Mouse (Mus musculus): ENCODE results near the gene Cpeb3.

The Cpeb3 gene

DNA sequence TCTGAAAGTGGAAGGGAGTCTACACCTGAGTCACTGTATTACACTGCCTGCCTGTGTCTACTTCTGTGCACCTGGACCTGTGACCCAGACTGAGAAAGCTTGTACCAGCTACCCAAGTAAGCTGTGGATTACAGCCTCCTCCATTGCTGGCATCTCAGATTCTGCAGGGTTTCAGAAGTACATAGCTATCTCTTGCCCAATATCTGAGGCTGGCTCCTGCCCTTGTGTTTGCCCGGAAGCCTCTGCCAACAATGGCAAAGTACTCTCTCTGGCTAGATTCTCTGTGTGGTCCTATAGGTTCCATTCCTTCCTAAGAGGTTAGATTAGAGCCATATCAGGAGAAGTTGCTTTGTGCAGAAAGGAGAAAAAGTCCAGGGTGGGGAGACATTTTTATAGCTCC is 129.8 kb downstream of the Cpeb3 start:
- DNase-seq = peak; percentile 10 to 45

DNA sequence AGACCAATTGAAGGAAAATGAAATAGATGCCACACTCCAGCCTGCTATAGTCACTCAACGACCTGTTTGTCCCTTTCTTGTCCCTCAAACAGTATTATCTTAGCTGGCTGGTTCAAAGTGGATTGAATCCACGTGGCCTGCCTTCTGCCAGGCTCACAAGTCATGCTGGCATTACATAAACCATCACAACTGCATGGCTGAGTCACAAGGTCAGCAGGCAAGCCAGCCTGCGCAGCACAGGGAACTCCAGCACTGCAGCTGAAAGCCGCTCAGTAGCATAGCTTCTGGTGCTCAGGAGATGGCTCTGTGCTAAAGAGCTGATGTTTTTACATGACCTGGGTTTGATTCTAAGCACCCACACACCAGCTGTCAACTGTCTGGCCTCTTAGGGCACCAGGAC is 130.3 kb downstream of the Cpeb3 start:
- DNase-seq = peak; percentile 46 to 59

DNA sequence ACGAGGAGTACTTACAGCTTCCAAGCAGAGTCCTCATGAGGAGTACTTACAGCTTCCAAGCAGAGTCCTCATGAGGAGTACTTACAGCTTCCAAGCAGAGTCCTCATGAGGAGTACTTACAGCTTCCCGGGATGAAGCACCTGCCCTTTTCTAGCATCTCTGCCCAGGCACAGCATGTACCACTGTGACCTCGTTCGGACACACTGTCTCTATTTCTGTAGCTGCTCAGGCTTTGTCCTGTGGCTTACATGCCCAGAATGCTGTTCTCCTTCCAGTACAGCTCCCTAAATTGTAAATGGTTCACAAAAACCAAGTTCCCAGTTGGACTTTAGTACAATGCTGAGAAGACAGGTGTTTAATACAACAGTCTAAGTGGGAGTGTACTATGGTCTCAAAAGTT is 131.1 kb downstream of the Cpeb3 start:
- DNase-seq = peak; percentile 15 to 24

DNA sequence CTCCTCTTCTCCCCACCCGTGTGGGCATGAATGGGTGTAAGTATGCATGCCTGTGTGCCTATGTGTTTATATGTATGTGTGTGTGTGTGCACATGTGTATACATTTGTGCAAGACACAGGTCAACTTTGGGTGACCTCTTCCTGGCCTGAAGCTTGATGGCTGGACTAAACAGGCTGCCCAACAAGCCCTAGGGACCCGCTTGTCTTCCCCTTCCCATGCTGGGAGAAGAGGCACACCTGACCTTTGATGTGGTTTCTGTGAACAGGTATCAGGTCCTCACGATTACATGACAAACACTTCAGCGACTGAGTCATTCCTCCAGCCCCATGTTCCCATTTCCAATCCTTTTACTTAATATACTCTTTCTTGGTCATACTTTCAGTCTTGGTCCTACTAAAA is 131.8 kb downstream of the Cpeb3 start:
- DNase-seq = peak; percentile 32 to 63

DNA sequence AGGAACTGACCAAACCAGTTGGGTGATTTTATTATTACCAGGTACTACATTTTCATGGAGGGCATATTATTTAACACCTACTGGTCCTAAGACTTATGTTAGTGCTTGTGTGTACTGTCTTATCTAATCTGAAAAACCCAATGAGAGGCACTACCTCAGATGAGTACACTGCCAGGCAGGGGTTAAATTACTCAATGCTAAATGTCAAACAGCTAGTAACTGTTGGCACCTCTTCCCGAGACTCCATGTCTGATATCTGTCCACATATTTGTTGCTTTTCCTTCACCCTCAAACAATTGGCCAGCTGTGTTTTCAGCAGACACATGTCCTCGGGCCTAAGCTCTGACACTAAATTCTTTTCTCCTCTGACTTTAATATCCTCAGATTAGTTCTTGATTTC is 132.3 kb downstream of the Cpeb3 start:
- no peak for DNase-seq

DNA sequence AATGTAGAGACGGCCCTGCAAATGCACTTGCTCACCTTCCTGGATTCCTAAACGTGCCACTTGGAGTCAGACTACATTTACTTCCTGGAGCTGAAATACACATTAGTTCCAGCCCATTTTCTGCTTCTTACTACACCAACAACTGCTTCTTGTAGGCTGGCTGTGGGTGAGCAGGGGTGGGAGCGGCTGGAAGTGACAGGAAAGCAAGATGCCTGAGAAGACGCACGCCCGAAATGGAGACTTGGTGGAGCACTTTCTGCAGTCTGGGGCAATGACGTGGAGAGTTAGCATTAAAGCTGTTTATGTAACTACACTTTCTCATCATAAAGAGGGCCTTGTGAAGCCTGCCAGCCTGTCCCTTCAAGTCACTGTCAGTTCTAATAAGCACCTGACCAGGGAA is 132.7 kb downstream of the Cpeb3 start:
- no peak for DNase-seq

DNA sequence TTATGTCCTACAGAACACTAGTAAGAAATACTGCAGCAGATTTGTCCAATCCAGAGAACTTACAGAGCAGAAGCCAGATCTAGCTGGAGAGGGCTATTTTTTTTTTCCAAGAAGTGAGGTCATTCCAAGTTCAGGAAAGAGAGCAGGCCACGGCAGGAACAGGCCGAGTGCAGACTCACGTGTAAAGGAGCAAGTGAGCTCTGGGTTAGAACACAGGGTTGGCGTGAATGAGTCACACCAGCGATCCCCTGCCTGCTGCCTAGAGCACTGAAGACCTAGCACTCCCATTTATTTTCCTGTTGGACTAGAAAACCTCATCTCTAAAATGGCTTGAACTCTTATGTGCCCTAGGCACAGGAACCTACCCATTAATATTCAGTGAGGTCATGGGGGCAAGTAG is 133.7 kb downstream of the Cpeb3 start:
- DNase-seq = no peak

DNA sequence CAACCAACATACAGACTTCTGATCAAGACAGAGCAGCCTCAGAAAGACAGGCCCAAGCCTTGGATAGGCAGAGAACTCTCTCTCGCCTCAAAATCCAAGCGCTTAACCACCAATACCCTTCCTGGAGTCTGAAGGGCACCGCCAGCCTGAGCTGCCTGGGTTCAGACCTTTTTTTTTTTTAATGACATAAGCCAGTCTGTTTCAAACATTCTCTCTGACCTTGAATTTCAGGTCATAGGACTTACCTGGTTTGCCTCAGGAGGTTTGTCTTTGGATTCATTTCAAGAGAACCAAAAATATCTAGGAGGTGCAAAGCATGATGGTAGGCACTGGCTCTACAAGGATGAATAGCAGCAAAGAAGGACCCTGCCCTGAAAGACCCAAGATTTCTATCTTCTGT is 134.1 kb downstream of the Cpeb3 start:
- DNase-seq = no peak

DNA sequence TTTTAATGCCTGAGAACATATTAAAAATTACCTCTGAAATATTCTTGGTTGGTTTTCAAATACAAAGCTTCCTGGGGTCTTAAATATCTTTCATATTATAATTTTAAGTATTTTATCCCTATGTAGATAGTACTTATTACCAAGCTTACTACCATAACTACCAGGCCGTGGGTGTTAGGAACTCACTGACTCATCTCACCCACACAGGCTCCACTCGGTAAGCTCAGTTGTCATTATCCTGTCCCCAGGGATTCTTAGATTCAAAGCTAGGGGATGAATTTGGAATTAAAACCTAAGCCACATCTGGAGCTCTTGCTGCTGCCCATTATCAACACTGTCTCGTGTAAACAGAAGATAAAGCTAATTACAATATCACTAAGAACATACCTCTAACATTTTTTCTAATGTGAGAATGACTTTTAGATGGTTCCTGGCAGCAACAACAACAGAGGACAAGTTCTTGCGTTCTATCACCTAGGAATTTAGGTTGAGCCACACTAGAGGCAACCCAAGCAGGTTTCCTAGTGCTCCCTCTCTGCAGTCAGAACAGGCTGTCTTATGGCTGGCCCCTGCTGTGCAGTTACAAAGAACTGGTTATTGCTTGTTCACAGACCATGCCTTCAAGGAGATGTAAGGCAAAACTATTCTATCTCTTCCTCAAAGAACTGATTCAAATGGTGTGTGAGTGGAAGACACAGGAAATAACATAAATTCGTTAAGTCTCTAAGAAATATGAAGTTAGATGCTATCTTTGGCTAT is 135.4 kb downstream of the Cpeb3 start:
- DNase-seq = no peak

DNA sequence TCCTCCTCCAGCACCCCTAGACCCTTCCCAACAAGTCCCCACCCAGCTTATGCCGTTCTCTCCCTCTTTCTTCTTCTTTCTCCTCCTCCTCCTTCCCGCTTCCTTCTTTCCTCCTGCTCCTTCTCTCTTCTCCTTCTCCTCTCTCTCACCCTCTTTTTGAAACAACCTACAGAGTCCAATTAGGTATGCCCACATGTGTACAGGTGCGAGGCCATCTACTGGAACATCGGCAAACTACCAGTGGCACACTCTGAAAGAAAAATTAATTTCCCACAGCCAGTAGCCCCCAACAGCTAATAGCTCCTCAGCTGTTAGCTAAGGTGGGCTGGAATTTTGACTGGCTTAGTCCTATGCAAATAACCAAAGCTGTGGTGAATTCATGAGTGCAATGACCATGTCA is 139.2 kb downstream of the Cpeb3 start:
- no peak for DNase-seq

DNA sequence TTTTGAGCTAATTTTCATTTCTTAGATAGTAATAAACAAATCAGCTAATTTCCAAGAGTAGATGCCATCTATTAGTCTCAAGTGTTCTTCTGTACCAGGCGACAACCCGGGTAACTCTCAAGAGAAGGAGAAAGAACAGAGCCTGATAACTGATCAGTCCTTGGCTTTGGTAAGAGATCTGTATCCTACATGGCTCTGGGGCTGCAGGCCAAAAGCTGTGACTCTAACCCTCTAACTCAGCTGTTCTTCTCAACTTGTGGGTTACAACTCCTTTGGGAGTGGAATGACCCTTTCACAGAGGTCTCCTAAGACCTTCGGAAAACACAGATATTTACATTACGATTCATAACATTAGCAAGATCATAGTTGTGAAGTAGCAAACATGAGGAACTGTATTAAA is 148.3 kb downstream of the Cpeb3 start:
- DNase-seq = no peak

DNA sequence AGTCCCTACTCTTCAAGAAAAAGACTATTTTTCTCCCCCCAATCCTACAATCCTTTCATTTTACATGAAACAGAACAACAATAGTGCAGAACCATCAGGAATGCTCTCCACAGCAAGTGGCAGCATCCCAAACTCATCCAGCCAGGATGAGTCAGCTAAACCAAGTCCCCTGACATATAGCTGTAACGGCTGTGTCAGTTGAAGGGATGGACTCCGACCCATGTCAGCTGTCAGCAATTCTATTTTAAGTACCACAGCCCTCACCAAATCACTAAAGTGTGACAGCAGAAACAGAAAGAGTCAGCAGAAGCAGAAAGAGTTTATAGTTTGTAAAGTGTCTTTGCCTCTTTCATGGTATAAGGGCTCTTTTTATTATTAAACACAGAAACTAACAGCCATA is 148.8 kb downstream of the Cpeb3 start:
- DNase-seq = no peak

DNA sequence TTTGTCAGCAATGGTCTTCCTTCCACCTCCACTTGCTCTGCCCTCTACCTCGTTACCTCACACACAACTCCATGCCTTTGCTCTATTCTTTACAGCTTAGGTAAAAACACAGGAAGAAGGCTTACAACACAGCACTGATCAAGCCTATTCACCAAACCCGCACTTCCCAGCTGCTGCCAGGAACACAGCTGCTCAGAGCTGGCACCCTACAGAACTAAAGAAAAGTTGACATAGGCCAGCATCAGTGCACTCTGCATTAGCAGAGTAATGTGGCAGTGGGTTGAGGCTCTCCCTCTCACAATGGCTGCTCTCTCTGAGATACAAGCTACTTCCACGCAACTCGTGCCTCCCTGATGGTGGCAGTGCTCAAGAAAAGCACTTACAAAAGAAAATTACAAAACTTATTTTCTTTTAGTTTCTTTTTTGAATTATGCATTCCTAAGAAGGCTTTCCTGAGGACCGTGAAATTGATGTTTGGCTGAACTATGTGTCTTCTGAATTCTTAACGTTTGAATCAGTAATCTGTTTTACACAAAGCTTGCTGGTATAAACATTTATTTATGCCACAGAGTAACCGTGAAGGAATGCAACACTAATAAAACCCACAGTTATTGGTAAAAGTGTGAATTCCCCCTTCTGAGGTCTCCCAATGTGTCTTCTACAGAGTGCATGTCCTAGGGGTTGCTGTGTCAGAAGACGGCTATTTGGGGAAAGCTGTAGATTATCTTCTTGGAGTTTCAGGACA is 151.1 kb downstream of the Cpeb3 start:
- no peak for DNase-seq

DNA sequence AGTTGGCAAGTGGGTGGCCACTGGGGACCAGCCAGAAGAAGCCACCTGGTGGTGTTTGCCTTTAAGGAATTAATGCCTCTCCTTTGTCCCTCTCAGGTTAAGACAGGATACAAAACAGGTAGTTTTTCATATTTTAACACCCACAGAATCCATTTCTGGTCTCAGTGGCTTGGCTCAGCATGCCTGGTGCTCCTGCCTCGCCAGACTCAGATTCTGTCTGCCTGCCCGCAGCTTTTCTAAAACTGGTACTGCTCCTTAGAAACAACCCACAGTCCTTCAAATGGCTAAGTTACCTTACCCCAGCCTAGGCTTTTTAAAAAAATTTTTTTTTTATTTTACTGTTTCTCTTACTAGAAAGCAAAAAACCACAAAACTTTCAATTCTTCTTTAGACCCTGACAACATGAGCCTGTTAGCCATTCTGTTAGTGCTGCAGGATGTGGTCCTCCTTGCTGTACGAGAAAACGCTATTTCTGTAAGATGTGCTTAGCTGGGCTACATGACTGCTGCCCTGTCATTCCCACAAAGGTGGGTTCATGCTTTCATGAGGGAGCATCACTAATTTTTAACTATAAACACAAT is 152.3 kb downstream of the Cpeb3 start:
- no peak for DNase-seq

DNA sequence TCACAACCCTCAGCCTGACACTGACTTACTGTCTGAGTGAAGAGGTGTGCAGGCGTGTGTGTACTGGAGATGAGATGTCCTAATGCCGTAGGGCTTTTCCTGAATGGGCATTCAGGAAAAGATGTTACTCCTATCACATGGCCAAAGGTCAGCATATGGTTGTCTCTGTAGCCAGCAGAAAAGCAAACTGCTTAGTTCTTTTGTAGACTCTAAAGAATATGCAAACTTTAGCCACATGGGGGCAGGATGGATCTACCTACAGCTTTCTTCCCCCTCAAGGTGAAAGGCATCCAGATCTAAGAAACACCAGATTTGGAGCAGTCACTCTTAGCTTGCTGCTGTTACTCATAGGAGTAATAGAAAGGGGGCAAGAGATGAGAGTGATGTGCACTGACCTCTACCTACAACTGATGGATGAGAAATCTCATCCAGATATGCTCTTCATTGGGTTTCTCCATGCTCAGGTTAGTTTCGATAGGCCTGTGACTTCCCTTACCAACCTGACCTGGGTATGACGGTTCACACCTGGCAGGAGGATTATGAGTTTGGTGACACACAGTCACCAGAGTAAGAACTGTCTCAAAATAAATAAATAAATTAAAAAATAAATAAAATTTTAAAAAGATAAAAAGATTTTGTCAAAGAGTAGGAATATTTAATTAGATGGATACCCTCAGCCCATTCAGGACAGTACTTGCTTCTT is 157.6 kb downstream of the Cpeb3 start:
- peak in 1 of 2 experiments; percentile 61 for DNase-seq

DNA sequence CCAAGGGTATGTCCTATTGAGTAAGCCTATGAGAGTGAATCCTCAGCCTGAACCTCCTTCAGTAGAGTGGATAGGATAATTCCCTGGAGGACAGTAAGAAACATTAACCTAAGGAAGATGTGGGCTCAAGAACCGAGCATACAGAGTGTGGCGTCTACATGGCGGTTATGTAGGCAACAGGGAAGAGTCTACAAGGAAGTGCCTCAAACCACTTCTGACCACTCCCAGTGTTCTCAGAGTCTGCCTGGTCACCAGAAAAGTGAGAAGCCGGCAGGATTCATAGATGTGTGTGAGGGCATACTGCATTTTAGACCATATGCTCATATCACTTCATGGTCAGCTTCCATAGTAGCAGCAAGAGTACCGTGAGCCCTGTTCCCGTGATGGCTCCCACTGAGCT is 159.9 kb downstream of the Cpeb3 start:
- DNase-seq = no peak

DNA sequence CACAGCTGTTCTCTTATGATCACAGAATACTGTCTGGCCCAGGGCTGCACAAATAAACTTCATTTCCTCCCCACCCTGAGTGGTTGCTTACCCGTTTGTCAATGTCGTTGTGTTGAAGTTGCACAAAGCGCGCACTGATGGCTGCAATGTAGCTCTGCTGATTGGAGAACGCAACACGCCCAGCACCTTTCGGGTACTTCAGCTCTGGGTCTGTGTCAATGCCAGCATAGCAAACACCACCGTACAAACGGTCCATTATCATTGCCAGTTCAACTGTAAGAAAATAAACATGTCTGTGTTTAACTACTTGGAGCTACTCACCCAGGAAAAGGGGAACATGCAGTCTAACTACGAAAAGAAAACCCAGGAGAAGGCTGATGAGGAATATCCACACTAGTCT is 164.0 kb downstream of the Cpeb3 start:
- peak; percentile 41 to 67 for DNase-seq

DNA sequence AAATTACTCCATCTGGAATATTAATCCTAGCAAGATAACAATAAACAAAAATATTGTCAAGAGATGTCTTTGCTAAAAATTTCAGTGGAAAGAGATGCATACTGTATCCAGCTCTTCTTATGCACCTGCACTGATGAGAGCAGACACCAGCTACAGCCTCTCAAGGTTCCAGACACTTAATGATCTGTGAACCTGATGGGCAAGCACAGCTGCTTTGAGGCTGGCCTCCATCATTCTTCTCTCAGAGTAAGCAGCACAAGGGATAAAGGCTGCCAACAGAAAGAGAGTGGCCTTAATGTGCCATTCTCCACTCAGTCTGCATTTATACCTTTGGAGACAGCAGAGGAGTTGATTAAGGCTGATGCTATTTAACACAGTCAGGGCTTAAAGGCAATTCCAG is 167.5 kb downstream of the Cpeb3 start:
- DNase-seq = no peak

DNA sequence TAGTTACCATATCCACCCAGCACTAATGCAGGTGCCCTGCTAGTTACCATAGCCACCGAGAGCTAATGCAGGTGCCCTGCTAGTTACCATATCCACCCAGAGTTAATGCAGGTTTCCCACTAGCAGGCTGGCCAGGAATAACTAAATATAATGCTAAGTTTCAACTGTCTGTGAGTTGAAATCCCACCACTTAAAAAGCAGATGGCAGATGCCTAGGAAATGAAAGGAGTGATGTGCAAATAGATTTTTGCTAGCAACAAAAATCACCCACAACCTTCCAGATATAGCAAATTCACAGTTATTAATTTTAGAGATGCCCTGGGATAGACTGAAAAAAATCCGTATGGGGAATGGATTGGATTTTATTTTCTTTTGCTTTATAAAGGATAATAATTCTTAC is 176.0 kb downstream of the Cpeb3 start:
- no peak for DNase-seq

DNA sequence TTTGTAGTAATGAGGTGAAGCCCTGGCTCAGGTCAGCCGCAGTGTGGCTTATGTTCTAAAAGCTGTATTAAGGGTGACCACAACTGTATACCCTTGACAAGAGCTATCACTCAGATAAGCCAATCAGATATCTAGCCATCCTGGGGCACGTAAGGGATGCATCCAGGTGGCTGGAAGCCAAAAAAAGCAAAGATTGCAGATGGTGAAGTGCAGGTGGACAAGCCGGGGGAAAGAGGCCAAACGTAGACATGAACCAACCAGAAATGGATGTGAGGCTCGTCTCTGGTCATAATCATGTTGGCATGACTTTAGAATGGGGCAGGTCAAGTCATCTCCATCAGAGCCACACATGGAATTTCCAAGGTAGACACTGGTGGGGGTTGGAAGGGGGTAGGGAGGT is 177.0 kb downstream of the Cpeb3 start:
- DNase-seq = no peak

DNA sequence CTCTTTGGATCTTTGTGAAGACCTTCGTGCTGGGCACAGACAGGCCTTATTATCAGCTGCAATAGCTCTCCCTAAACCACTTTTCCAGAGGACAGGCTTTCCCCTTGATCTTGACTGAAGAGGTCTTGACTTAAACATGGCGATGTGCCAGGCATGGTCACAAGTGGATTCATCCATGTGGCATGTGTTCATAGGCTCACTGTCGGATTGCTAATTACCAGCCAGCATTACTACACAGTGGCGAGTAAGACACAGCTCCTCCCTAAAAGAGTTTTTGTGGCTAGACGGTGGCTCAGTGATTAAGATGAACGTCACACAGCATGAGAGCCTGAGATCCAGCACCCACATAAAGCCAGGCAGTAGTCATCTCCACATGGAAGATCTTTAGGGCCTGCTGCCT is 178.6 kb downstream of the Cpeb3 start:
- DNase-seq = no peak

DNA sequence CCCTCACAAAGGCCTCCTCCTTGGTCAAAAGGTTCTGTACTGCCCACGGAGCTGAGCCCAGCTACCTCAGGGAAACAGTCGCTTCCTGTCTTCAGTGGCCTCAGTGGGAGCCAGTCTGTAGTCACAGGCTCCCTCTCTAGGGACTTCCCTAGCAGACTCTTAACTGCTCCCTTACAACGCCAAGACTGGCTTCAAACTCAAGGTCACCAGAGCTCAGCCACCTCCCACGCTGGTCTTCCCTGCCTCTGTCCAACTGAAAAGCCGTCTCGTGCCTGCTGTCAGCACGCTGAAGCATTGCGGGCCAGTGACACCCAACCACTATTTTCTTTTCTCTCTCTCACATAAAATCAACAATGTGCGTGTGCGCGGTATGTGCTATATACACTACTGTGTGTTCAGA is 182.0 kb downstream of the Cpeb3 start:
- DNase-seq = no peak

DNA sequence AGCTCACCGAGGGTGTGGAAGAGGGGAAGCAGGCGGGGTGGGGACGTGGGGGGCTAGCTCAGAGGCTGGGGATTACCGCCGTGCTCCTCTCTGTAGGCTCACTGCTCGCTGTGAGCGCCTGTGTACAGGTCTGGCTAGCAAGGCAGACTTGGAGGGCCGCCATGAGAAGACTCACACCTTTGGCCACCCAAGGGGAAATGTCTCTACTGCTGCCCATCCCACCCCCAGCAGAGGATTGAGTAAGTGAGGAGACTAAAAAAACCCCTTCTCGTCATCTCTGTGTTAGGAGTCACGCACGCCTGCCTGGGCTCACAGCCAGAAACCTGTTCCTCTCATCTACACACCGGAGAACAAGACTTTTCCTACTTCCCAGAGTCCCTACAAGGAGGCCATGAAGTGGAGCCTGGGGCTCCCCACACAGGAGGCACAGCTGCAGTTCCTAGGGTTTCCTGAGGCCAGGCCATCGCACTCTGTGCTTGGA is 182.5 kb downstream of the Cpeb3 start:
- no peak for DNase-seq

All from lung, adult 18-20 months (tissue).